Mouse (Mus musculus) CH12.LX (cell line): Measurements from ENCODE around the gene Samd1.

ENCODE experiments used
- CTCF ChIP-seq, 2 experiments: IDR thresholded peaks in 1 of 2; conservative IDR thresholded peaks in 1 of 2; 2 replicates each; pipeline ENCODE4 v1.5.1; 2011 to 2012; ENCODE audit warnings: low read depth in 2 of 2, low read length in 2 of 2, improper control_type of control experiment in 1 of 2, inconsistent platforms in 1 of 2, mild to moderate bottlenecking in 1 of 2, moderate library complexity in 1 of 2
- MAFK ChIP-seq: IDR thresholded peaks from 2 replicates; pipeline ENCODE4 v1.6.1; 2011; ENCODE audit warnings: low read length, improper control_type of control experiment; ENCODE audit not compliant: insufficient replicate concordance
- MXI1 ChIP-seq: IDR thresholded peaks from 2 replicates; pipeline ENCODE4 v1.6.1; 2011; ENCODE audit warnings: mild to moderate bottlenecking, low read depth, low read length, improper control_type of control experiment
- POLR2A ChIP-seq: IDR thresholded peaks from 2 replicates; pipeline ENCODE4 v1.6.1; 2011; ENCODE audit warnings: low read depth, mild to moderate bottlenecking, improper control_type of control experiment, low read length
- UBTF ChIP-seq: IDR thresholded peaks from 2 replicates; pipeline ENCODE4 v1.6.1; 2012; ENCODE audit warnings: low read depth, mild to moderate bottlenecking, inconsistent platforms, low read length, improper control_type of control experiment, moderate library complexity
- USF2 ChIP-seq: conservative IDR thresholded peaks from 2 replicates; pipeline ENCODE4 v1.6.1; 2011; ENCODE audit warnings: low read depth, low read length, improper control_type of control experiment
- ZC3H11A ChIP-seq: IDR thresholded peaks from 2 replicates; pipeline ENCODE4 v1.6.1; 2012; ENCODE audit warnings: low read depth, mild to moderate bottlenecking, inconsistent platforms, low read length, improper control_type of control experiment

DNA sequence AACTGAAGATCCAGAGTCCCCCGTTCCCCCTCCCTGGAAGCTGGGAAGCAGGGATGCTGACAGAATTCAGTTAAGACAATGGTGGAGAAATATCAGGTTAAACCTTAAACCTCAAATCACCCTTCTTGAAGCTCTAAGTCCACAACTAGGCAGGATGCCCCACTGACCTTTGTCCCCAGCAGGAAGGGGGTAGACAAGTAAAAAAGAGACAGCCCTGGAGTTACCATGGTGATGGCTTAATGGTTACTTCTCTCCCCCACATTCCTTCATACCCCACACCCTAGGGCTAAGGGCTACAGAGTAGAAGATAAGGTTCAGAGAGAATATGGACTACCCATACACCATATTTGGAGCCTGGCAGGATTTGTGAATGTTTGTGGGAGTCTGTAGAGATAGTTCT is 26.2 kb downstream of the Samd1 start:
- TF ChIP-seq UBTF: no peak
- TF ChIP-seq USF2: no peak
- no peak for TF ChIP-seq POLR2A
- TF ChIP-seq MAFK: no peak
- TF ChIP-seq ZC3H11A: no peak
- TF ChIP-seq MXI1: no peak
- TF ChIP-seq CTCF (conservative IDR thresholded peaks at IDR 0.05 in 1 of 2, IDR thresholded peaks at IDR 0.05 in 1 of 2; ENCODE audit: low read depth in 2 of 2, low read length in 2 of 2): no peak
